Mouse (Mus musculus) c-Kit-positive CD71-negative TER-119-negative erythroid progenitor cells, embryonic 14.5 days (primary cell): ENCODE measurements around the gene Ccdc54.

Experiments used
- DNase-seq: peaks from one replicate; pipeline ENCODE4 v3.0.0-alpha.2; 2013; ENCODE audit warnings: low read depth

Ccdc54 gene

DNA sequence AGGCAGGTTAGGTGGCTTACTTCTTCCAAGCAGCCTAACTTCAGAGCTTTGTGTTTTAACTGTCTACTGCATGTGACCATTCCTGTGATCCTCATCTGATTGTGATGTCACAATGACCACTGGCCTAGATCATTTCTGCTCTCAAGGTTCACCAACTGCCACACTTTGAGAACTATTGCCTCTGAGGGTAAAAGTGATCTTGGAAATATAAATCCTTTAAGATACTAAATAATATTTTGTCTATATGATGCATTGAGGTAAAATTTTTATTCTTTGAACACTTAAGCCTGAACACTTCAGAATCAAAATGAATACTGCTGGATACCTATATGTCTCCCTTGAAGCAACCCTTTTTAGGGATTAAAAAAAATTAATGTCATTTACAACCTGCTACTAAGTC is at the start of gene Ccdc54:
TSS of gene Ccdc54 (minus strand) at position 101 of the 400 bp plus-strand sequence.
- no peak for DNase-seq

DNA sequence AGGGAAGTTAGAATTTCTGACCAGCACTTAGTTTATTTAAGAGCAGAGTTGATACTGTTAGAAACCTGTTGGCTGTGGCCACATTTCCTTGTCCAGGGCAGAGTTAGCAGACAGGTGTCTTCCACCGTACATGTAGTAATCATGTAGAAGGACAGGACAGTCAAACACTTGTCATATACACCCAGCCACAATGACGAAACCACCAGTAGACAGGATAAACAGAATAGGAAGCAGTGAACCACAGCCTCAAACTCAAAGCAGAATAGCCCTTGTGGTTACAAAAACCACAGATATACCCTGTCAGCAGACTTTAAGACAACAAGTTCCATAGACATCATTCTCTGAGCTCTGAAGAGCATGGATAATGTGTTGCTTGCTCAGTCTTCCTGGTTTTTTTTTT is 41.6 kb upstream of the Ccdc54 start:
- peak; percentile 57 for DNase-seq

DNA sequence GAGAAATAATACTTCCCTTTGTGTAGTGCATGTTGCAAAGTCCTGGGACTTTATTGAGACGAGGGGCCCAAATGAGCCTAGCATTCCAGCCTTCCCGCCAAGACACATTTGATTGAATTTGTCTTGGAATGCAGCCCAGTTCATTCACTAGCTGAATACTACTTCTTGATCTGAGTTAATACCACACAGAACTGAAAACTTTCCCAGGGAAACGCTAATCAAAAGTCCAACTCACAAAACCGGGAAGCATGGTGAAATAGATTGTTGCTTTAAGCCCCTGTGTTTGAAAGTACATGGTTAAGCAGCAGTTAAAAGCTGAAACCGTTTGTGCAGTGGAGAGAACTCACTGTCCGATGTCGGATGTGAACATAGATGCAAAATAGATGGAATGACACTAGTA is 24.6 kb upstream of the Ccdc54 start:
- DNase-seq, result no peak

DNA sequence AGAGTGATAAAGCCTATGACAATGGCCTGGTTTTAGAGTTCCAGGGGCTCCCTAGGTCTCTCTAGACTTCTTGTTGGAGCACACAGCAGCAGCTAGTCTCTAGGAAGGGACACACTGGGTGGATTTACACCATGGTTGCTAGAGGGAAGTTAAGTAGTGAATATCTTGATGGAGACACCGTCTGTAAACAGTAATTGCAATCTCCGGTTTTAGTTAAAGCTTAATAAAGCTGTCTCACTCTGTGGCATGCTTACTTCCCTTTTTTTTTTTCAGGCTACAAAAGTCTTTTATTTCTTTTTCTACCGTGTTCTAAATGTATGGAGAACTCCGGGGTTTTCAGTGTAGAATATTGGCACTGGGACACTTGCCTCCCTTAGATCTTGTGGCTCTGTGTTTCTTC is 22.0 kb upstream of the Ccdc54 start:
- no peak for DNase-seq

DNA sequence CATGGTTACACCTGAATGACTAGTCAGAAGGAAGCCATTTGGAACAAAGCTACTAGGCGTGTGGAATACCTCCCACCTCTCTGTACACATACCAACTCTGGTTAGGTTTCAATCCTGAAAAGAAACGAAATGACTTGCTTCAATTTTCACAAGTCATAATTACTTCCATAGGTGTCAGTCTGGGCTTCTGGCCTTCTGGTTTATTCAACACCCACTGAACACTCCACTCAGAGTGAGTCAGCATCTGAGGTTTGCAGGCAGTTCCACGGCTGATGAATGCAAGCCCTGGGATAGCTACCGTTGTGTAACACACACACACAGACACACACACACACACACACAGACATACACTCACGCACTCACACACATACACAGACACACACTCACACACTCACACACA is 19.6 kb upstream of the Ccdc54 start:
- no peak for DNase-seq

DNA sequence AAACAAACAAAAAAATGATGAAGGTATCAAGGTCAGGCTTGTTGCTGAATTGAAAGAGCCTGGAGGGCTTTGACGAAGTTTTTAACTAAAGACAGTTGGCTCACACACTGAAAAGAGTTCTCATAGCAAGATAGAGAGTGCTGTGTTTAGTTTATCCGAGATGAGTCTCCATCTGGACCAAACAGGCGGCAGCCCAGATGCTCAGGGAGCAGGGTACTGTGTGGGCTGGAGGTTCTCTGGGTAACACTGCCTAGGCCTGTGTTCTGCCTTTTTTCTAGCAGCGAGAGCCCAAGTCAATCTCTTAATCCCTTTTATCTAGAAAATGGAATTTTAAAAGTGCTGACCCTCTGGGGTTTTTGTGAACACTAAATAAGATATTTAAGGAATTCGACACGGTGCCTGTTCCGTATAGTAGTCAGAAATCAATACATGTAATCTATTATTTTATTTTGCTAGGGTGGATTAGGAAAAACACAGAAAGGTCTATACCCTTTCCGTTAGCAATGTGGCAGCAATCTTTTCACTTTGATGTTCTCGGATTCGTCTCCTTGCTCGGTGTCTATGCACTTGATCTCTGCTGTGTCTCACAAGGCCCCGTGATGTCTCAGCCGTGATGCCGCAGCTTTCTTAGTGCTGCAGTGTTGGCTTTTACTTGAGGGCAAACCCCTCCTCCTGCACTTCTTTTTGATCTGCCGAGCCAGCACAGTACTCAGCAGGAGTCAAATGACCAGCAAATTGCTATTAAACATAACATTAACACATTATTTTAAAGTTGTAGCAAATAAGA is 17.0 kb upstream of the Ccdc54 start:
- no peak for DNase-seq

DNA sequence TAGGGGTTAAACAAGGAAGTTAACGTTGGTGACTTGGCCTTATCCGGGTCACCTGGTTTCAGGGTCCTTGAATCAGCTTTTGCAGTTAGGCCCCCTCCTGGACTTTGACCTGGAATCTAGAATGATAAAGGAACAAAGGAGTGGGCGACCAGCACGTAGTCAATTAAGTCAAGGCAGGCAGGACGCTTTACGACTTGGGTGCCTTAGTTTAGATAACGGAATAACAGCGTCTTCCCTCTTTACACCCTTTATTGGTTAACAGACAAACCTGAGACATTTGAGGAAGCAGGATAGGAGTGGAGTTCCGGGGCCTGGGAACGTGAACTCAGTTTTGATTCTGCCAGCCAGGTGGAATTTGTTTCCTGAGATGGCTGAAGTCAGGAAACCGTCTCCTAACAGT is 13.9 kb upstream of the Ccdc54 start:
- DNase-seq, result no peak

DNA sequence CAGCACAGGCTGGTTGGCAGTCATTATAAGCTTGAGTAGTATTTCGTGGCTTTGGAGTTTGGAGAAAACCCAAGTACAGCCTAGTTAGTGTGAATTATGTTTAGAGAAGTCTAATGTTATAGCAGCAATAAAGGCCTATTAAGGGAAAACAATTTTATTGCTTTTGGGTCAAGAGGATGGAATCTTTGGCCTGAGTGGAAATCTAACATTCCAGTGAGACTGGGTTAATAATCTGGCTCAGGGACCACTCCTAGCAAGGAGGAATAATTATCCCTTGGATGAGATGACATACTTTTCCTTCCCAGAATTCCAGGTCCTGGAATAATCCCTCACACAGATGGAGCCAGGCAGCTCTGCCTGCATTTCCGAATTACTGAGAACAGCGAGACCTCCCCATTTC is 11.0 kb upstream of the Ccdc54 start:
- DNase-seq, result no peak

DNA sequence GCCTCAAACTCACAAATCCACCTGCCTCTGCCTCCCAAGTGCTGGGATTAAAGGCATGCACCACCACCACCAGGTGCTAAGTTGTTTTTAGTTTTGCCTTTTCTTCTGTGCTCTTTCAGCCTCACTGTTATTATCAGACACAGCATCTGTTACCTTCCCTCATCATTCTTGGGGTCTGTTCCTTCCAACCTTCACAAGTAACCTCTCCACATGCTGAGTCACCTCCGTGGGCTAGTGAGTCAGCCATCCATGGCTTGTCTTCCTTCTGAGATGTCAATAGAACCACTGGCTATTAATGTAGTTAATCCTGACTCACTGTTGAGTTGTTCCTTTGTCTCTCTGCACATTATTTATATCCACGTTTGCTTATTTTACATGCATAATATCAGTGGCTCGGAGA is 9.7 kb upstream of the Ccdc54 start:
- DNase-seq, result peak; percentile 19

DNA sequence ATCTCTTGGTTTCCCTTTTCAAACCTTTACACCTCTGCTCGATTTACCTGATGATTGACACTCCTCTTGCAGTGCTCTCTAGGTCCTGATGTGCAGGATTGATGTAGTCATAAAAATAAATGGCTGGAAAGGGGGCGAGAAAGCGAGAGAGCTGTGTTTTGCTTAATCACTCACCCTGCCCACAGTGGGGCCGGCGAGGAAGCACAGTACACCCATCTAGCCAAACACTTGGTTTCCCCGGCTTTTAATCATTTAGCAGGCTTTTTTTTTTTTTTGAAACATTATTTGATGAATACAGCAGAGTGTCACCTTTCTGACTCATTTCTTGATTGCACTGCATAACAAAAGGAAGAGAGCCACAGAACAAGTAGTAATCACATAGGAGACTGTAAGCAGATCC is 5.7 kb upstream of the Ccdc54 start:
- no peak for DNase-seq

DNA sequence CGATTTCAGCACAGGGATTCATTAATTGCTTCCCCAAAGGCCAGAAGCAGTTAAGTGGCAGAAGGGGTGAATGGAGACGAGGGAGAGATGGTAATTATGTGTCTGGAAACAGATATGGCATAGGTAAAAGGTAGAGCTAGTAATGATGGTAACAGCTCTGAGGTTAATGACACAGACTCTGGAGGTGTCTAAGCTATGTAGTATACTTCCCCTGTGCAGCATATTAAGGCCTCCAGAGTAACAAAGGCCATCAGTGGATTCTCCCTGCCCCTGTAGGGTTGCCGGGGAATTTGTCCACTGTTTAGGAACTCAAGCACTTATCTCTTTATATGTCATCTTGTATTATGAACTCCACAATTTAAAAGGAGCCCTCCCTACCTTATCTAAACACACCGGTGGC is 5.2 kb upstream of the Ccdc54 start:
- DNase-seq, result no peak

DNA sequence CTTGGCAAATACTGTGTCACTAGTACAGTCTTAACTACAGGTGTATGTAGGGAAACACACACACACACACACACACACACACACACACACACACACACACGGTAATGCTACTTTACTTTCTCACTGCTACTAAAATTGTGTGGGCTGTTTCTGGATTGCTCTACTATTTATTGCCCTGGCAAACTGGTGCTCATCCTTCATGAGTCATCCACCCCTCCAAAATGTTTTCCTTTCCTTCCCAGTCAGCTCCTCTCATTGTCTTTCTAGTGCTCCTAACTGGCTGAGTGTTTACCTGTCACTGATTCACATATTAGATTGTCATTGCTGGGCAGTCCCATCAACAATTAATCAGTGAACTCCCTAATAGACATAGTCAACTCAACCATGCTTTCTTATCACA is 3.9 kb upstream of the Ccdc54 start:
- DNase-seq, result no peak

DNA sequence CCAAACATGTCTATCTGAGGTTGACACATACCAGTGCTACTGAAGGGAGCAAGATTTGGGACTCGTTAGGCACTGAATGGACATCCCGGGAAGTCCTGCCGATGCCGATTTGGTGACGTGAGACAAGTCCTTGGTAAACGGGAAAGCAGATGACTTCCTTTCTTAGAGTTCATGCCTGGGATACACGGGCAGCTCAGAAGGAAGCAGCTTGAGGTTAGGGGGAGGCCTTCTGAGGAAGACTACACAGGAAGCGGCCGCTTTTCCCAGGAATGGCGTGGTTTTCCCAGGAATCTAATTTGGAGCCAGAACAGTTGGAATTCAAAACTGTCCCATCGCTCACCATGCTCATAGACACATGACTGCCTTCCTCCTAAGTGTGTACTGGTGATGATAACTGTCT is 2.4 kb upstream of the Ccdc54 start:
- no peak for DNase-seq

DNA sequence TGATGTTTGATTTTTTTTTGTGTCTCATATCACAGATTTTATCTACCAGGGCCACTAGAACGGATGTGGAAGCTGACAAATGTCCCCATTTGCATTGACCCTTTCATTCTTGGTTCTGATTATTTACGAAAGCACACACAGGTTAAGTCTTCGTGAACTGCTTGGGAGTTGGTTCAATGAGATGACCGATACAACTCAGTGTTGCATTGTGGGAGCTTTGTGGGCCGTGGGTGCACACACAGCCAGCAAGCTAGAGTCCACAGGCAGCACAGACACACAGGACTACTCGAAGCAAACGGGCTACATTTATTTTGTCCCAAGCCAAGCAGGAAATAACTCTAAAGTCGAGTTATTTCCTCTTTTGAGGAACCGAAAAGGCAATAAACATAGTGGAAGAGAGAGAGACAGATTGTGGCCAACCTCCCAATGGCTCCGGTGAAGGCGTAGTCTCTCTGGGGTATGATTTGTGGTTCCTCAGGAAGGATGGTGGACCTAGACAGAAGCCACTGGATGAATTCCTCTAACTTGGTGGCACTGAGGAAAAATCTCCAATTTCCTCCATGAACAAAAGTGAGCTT is 1.3 kb downstream of the Ccdc54 start:
- peak; percentile 23 for DNase-seq

DNA sequence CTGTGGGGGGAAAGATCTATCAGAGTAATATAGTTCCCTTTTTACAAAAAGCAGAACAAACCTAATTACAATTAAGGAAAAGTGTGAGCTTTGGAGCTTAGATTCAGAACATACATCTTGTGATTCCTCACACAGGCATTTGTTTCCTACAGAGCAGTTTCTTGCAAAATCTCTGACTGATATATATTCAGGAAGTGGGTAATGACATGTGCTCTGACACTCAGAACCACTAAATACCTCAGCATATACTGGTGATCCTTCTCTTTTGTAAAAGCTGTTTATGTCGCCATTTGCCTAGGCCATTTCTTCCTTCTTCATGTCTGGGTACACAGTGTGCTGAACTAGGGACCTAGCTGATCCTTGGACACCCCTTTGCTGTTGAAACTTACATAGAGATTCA is 2.8 kb downstream of the Ccdc54 start:
- peak; percentile 9 for DNase-seq

DNA sequence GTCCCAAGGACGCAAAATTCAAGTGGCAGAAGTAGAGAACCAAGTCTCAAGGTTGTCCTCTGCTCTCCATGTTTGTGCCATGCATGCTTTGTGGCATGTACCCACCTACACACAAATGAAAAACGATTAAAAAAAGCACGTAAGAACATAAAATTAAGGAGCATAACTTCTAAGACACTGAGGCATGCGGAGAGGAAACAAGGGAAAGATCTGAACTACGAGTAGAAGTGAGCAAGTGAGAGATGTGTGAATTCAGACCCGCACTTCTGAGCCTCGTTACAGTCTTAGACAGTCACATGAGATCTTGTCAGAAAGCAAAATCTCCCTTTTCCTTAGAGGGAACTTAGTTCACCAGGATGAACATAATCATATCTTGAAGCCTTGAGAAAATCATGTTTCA is 3.8 kb downstream of the Ccdc54 start:
- no peak for DNase-seq

DNA sequence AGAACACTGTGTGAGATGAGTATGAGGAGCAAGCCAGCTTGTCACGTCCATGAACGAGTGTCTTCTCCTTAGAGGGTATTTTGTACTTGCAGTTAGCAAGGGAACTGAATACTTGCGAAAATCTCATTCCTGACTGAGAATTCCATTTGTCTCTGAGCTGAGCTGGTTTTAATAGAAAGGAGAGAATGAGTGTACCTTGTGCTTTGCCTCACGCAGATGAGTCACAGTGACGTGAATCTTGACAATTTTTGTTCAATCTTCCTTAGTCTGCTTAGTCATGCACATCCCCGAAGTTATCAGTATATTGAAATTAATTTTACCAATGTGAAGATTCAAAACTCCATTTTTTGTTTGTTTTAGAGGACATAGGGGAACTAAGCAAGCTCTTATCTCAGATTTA is 12.6 kb downstream of the Ccdc54 start:
- no peak for DNase-seq

DNA sequence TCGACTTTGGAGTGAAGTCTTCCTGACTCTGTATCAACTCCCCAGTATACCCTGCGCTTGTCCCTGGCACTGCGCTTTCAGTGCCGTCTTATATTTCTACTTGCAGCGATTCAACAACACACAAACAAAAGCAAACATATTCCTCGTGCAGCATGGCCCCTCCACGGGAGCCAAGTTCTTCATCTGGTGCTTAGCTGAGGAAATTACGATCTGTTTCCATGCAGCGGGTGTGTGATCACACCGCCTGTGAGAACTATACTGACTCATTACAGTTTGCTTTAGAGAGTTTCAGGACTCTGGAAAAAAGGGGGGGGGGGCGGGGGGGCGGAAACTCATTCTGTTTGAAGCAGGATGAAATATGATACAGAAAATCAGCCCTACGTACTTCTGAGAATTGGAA is 18.4 kb downstream of the Ccdc54 start:
- DNase-seq, result no peak

DNA sequence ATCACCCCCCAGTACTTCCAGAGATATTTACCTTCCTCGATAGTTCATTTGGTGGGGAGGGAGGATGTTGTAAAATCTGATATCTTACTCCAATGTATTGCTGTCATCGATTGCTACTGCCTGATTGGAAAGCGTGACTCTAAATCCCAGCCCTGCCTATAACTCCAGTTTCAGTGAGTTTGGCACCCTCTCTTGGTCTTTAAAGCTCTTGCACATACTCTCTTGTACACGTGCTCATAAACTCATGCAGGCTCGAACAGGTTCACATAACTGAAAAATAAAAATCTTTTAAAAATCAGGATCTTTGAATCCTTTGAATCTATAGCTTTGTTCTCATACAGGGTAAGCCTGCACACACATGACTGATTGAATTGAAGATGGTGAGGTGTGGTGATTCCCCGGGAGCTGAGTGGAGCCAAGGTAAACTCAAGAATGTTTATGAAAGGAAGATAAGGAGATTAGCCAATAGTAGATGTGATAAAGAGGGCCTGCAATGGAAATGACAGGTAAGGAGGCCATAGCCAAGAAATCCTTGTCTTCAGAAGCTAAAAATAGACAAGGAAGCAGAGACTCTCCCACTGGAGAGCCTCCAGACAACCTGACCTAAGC is 31.7 kb downstream of the Ccdc54 start:
- no peak for DNase-seq

DNA sequence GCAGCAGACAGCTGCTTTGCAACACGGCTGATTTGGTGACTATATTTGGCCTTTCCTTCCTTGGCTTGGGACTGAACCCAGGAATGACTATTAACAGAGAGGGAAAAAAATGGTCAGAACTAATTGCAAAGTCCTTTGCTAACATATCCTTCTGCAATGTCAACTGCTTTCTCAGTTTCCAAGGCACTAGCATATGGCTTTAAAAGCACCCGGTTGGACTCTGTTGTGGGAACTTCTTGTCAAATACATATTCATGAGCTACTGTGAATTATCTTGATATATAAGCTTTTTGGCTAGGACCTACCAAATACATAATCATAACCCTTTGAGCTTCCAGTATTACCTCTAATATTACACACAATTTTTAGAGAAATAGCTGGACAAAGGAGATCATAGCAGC is 37.1 kb downstream of the Ccdc54 start:
- no peak for DNase-seq

DNA sequence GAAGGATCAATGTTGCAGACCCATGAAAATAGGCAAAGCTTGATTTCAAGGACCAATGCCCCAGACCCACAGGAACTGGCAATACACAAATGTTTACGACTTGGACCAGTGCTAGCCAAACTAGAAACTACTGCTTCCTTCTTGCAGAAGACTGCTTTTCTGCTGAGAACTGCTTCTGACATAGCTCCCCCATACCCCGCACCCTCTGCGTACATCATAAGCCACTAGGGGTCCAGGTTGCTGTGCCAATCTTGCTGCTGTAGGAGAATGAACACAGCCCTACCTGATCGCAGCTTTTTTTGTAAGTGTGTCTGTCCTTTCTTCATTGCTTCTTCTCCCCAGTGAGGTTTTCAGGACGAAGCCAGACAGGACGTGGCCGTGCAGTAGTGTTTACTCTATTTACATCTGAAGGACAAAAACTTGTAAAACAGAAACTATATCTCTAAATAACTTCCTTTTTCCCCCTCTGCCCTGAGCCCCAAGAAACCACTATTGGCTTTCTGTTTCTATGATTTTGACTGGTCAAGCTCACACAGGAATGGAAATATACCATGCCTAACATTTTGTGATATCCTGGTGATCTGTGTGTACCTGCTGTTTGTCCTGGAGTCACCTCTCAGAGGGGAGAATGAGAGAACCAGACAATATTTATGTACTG is 39.0 kb downstream of the Ccdc54 start:
- DNase-seq, result no peak

DNA sequence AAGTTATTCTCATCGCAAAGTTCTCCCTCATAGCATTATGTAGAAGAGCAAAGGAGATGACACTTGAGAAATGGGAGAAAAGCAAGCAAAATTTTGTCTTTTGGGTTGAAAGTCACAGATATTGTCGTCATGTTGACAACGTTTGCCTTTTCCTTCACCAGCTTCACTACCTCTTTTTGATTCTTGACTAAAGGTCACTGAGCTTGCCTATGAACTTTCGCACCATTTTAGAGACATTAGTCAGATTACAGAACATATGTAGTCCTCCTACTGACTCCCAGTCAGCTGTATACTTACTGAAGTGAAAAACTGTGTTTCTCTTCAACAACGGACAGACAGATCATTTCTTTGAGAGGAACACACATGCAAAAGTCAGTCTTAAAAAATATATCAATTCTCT is 40.0 kb downstream of the Ccdc54 start:
- DNase-seq, result no peak
